8 mouse cellular contexts compared by ENCODE assay signal in the genomic region with DNA sequence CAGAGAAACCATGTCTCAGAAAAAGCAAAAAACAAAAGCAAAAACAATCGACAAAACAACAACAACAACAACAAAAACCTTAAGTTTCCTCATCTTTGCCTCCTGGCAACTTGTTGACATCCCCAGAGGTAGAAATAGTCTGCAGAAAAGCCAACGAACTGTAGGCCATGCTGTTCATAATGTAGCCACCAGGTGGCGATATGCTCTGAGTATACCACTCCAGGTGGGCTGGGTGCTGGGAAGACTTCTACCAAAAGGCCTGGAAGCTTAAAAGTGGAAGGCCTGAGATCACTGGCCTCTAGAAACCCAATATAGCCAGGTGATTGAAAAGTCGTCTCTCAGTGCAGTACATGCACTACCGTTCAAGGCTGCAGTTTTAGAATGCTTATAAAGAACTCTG. TPM values are rescaled to one million over a fixed set of nuclear protein-coding genes. Genes with fewer than 3 reads are reported as not detected.
DNase-seq lines count a peak whose midpoint lies in the region; ATAC-seq lines count a peak whose summit lies in the region.

No protein-coding gene starts in this region.

- no peak for ATAC-seq in cerebellum, adult (ENCODE audit: insufficient number of reproducible peaks, low FRiP score, low TSS enrichment)
- peak; percentile 69 for ATAC-seq in granulocyte monocyte progenitor cell, adult 5-6 weeks (replicated peaks; ENCODE audit: poor library complexity, severe bottlenecking)
- ATAC-seq in megakaryocyte progenitor cell, adult 5-6 weeks (replicated peaks; ENCODE audit: poor library complexity), result peak; percentile 84

- peak; percentile 74 for DNase-seq in cerebellum, adult 11 months
- DNase-seq in T-cell, adult 2 months (ENCODE audit: low spot score), result peak; percentile 67
- peak; percentile 84 to 88 for DNase-seq in cerebellum, postnatal 36 days
- peak; percentile 56 to 69 for DNase-seq in layer of hippocampus, postnatal 14 days (ENCODE audit: low spot score in 2 of 2)
- peak; percentile 45 to 64 for DNase-seq in spleen, postnatal 36 days (ENCODE audit: low spot score in 2 of 2)

RNA-seq across cellular contexts. Expression of gene Catsper1, which starts 2.4 kb away (rescaled TPM):
- not detected in 2 replicates for total RNA-seq in granulocyte monocyte progenitor cell, adult 5-6 weeks (2014; fragmentation: Nextera tagmentation)
- not detected in 2 replicates for total RNA-seq in granulocyte monocyte progenitor cell, adult 5-6 weeks (2017)
- total RNA-seq in layer of hippocampus, postnatal 14 days (2021), result not detected
- total RNA-seq in megakaryocyte progenitor cell, adult 5-6 weeks (2015), result not detected in 2 replicates
- total RNA-seq in megakaryocyte progenitor cell, adult 5-6 weeks (2017), result not detected in 2 replicates

RNA-seq across cellular contexts. Expression of gene Cst6, which starts 11.4 kb away (rescaled TPM):
- not detected in 2 replicates for total RNA-seq in granulocyte monocyte progenitor cell, adult 5-6 weeks (2014; fragmentation: Nextera tagmentation)
- total RNA-seq in granulocyte monocyte progenitor cell, adult 5-6 weeks (2017), result not detected in 2 replicates
- total RNA-seq in layer of hippocampus, postnatal 14 days (2021), result 1 to 10 TPM; 5.4 to 5.9 TPM
- not detected in 2 replicates for total RNA-seq in megakaryocyte progenitor cell, adult 5-6 weeks (2015)
- not detected in 2 replicates for total RNA-seq in megakaryocyte progenitor cell, adult 5-6 weeks (2017)

RNA-seq across cellular contexts. Expression of gene Eif1ad, which starts 28.6 kb away (rescaled TPM):
- 52.8 and 54.1 TPM in 2 replicates for total RNA-seq in granulocyte monocyte progenitor cell, adult 5-6 weeks (2014; fragmentation: Nextera tagmentation)
- total RNA-seq in granulocyte monocyte progenitor cell, adult 5-6 weeks (2017), result 69.4 and 72.2 TPM in 2 replicates
- 10 to 100 TPM; 21.8 to 25.0 TPM for total RNA-seq in layer of hippocampus, postnatal 14 days (2021)
- total RNA-seq in megakaryocyte progenitor cell, adult 5-6 weeks (2015), result 48.9 and 54.7 TPM in 2 replicates
- total RNA-seq in megakaryocyte progenitor cell, adult 5-6 weeks (2017), result 67.8 and 86.2 TPM in 2 replicates

RNA-seq across cellular contexts. Expression of gene Banf1, which starts 29.0 kb away (rescaled TPM):
- 526 and 559 TPM in 2 replicates for total RNA-seq in granulocyte monocyte progenitor cell, adult 5-6 weeks (2014; fragmentation: Nextera tagmentation)
- 84.9 and 130 TPM in 2 replicates for total RNA-seq in granulocyte monocyte progenitor cell, adult 5-6 weeks (2017)
- 10 to 100 TPM; 83.0 to 97.1 TPM for total RNA-seq in layer of hippocampus, postnatal 14 days (2021)
- 499 and 504 TPM in 2 replicates for total RNA-seq in megakaryocyte progenitor cell, adult 5-6 weeks (2015)
- 66.7 and 68.5 TPM in 2 replicates for total RNA-seq in megakaryocyte progenitor cell, adult 5-6 weeks (2017)

RNA-seq across cellular contexts. Expression of gene Gal3st3, which starts 39.8 kb away (rescaled TPM):
- not detected in 2 replicates for total RNA-seq in granulocyte monocyte progenitor cell, adult 5-6 weeks (2014; fragmentation: Nextera tagmentation)
- total RNA-seq in granulocyte monocyte progenitor cell, adult 5-6 weeks (2017), result not detected in 2 replicates
- total RNA-seq in layer of hippocampus, postnatal 14 days (2021), result 100 to 1,000 TPM; 129 to 132 TPM
- not detected in 2 replicates for total RNA-seq in megakaryocyte progenitor cell, adult 5-6 weeks (2015)
- total RNA-seq in megakaryocyte progenitor cell, adult 5-6 weeks (2017), result not detected in 2 replicates

Comparison
In these comparisons a context has a peak if more than half of its experiments do, and no peak if none do; other contexts are left out.
1. RNA of gene Cst6, which starts 11.4 kb away (total RNA-seq): 5.4 to 5.9 TPM in layer of hippocampus, postnatal 14 days; not detected in granulocyte monocyte progenitor cell, adult 5-6 weeks and not detected in megakaryocyte progenitor cell, adult 5-6 weeks; every median in the first group is over 4 times any median in the second.
2. Peak in every context shown above with its lines, with median percentiles within 50 percentile points of each other: DNase-seq.